Mouse (Mus musculus) lung, postnatal 4 days (tissue): ENCODE data around the gene Kdm5c.
"Not testable (repeated sequence)": the region's sequence is repeated elsewhere in the genome, so short reads cannot be mapped to it uniquely, and the experiment has no call there.

Experiments used
- DNase-seq, 2 experiments: peaks; one replicate each; pipeline ENCODE4 v3.0.0; 2021

Kdm5c gene

DNA sequence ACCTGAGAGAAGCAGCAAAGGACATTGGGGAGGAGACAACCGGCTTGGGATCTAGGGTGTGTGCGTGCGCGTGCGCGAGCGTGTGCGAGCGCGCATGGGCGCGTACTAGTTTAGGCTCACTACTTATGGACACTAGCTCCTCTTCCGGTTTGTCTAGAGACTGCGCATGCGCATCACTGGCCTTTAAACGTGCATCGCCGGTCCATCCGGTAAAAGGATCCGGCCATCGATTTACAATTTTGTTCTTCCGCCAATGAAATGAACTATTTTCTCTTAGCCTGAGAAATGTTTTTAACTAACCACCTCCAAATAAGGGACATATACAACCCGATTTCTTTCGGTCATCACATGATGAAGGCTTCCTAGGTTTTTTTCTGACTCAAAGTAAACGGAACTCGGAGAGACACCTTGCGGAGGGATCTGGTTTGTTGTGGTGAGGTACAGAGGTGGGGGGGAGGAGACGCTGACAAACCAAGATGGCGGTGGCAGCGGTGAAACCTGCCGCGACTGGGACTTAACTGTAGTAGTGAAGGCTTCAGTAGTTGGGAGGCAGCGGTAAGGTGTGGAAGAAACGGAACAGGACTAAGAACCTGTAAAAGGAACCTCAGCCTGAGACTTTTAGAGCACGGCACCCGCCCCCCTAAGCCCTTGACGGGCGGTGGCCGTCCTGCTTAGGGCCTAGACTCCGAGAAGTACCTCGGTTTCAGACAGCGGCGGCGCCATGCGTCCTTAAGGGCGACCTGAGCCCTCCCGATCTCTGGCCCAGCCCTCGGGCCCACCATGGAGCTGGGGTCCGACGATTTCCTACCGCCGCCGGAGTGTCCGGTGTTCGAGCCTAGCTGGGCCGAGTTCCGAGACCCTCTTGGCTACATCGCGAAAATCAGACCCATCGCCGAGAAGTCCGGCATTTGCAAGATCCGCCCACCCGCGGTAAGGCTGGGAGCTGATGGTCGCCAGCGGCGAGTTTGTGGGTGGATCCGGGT is at the start of gene Kdm5c:
Kdm5c (plus strand) TSS at position 240 of the 983 bp plus-strand sequence.
- DNase-seq = peak; percentile 97

DNA sequence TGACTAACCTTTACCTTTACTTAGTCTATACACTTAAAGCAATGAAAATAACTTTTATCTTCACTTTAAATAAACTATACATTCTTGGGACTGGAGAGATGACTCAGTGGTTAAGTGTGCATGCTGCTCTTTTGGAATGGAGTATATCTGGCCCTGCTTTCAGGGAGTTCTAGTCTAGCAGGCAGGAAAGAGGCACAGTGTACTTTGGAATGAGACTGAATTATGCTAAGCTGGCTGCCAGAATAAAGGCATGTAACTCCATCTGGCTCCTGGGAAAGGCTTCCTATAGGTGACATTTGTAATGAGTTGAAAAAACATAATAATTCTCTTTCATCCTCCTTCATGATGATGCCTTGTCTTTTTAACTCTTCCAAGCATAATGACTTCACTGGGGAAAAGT is 45.7 kb upstream of the Kdm5c start:
- DNase-seq = no peak

DNA sequence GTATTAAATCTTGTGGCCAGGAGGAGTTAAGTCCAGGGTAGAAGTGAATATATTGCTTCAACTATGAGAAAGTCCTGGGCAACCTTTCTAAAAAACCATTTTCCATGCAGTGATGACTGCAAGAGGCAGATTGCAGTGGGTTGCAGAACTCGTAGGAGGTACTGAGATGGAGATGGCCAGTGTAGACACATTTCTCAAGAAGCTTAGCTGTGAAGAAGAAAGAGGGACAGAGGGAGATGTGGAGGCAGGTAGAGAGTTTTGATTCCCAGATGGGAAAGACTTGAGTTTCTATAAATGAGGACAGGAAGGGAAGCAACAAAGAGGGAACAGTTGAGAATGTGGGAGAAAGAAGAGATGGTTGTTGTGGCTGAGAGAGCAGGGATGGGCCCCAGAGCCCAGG is 41.6 kb upstream of the Kdm5c start:
- no peak for DNase-seq

DNA sequence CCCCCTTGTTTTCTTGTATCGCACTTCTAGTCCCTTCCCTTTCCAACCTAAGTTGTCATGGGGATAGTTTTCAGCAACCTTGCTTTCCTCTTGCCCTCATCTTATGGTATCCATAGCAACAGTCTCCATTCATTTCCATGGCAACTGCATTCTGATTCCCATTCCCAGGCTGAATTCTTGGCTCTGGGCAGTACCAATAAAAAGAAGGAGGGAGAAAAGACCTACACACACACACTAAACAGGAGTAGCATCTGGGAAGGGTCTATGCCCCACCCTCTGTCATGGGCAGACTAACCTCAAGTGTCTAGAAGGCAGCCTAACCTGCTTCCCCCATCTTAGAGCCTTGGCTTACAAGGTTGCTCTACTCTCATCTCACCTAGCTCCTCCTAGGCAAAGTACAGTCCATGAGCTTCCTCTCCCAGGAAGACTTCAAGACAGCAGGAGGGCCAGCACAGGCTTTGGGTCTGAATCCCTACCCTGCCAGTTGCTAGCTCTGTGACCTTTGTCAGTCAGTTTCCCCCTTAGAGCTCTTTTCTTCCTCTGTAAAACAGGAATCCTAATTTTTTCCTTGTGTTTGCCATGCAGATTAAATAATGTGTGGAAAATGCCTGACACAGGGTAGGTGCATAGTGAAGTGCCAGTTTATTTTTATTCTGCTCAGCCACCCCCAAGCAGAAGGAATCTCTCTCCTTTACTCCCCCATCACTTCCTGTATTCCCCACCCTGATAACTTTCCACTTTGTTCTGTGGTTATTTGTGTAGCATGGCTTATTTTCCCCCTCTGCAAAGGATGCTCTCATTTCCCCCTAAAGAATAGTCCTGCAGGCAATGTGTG is 34.8 kb upstream of the Kdm5c start:
- DNase-seq = no peak

DNA sequence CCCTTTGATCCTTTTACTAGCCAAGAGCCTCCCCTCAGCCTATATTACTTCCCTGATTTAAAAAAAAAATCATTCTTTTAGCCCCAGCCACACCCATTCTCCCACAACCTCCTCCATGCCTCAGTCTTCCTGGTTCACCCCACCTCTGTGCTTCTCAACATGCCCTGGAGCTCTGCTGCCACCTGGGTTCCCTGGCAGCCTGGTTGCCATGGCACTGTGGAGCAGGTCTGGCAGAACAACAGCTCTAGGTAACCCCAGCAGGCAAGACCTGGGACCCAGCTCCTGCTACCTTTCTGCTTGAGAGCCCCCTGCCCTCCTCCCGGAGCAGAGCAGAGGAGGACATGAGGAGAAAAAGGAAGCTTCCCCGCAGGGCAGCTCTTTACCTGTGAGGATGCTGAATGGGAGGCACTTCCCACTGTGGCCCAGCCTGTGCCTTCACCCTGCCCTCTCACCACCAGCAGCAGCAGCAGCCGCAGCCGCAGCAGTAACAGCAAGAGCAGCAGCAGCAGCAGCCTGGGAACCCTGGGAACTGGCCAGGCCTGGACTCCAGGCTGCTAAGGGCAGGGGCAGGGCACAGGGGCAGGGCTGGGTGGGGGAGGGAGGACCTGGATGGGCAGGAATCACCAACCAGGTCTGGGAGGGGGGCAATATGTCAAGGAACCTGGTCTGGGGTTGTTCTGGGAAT is 30.9 kb upstream of the Kdm5c start:
- DNase-seq = no peak

DNA sequence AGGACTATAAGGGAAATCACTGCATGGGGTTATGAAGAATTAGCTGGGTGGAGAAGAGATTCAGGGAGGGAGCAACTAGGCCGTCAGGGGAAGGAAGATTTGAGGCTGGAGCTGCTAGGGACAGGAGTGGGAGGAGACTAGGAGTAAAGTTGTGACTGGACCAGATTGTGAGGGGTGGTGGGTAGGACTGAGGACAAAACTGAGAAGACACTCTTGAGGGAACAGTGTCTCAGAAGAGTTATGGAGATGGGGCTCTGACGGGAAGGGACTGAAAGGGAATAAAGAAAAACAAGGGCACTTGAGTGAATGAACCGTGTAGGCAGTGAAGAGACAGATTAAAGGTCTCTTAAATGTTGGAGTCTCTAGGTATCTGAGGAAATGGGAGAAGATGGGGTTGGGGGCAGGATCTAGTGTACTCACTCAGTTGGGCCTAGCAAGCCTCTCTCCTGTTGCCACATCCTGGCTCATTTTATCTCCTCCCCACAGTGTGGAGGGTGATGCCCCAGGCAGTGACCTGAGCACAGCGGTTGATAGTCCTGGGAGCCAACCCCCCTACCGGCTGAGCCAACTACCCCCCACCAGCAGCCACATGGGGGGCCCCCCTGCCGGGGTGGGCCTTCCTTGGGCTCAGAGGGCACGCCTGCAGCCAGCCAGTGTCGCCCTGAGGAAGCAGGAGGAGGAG is 30.3 kb upstream of the Kdm5c start:
- DNase-seq = no peak

DNA sequence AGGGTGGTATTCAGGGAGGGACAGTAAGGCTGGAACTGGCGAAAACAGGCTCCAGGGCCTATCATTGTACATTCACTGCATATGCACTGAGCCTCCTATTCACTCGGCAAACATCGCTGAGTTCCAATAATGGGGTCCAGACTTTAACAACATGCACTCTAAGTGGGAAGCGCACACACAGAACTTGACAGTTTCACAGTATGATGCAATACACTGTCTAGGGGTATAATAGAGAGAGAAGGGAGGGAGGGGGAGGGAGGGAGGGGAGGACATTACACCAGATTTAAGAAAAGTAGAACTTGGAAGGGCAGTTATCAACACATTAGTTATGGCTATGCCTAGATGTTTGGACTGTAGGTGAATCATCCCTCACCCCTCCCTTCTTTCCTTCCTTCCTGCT is 29.6 kb upstream of the Kdm5c start:
- DNase-seq = no peak

DNA sequence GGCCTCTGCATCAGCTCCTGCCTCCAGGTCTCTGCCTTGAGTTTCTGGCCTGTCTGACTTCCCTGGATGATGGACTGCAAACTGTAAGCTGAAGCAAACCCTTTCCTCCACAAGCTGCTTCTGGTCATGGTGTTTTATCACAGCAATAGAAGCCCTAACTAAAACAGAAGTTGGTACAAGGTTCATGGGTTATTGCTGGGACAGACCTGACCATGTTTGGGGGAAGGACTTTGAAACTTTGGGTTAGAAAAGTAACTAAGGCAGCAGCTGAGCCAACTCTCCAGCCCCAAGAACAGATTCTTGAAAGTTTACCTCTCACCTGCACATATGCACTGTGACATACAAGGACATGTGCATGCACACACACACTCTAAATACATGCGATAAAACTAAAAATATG is 27.3 kb upstream of the Kdm5c start:
- no peak for DNase-seq

DNA sequence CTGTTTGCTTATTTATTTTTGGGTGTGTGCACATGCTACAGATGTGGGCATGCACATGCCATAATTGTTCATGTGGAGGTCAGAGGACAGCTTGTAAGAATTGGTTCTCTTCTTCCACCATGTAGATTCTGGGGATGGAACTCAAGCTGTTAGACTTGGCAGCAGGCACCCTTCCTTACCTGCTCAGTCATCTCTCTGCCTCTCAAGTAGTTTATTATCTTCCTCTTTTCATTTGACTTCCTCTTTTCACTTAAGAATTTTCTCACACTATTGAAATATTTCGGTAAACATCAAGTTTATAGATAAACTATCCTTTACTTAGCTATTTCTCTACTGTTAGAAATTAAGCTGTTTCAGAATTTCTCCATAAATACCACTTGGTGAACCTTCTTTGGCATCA is 18.1 kb upstream of the Kdm5c start:
- DNase-seq = no peak

DNA sequence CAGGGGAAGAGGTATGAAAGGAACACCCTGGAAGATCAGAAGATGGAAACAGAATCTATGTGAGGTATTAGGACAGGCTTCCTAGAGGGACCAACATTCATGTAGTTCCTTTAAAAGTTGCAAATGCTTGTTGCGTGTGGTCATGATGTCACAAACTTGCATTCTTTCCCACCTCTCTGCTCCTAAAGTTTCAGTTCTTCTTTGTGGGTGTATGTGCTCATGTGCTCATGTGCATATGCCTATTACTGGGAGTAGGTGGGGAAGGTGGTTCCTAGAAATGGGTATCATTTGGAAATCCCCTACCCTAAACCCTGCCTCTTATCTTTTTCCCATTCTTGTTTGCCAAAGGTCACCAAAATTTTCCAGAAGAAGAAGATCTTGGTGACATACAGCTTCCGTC is 14.3 kb upstream of the Kdm5c start:
- no peak for DNase-seq

DNA sequence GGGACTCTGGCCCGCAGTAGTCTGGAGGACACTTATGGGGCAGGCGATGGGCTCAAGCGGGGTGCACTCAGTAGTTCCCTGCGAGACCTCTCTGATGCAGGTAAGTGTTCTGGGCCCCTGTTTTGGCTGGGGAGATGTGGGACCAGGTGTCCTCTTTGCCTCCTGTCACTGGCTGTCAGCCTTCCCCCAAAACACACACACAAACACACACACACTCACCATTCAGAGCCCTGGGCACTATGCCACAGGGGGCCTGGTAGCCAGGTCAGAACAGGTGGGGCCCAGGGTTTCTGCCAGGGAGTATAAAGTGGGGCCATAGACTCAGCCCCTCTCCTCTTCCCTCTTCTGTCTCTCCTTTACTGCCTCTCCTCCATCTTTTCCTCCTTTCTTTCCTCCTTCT is 11.1 kb upstream of the Kdm5c start:
- no peak for DNase-seq

DNA sequence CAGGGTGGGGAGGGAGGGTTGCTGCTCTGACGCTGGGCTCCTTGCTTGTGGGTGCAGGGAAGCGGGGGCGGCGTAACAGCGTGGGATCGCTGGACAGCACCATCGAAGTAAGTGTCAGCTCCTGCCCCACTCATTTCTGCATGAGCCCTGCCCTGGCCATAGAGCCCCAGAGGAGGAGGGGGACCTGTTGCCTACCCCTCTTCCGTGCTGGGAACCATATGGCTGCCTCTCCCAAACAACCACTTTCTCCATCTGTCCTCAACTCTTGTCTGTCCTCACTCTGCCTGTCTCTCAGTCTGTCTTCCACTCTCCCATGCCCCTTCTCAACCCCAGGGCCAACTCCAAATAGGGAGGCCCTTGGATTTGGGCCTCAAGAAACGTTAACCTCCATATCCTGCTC is 10.6 kb upstream of the Kdm5c start:
- no peak for DNase-seq

DNA sequence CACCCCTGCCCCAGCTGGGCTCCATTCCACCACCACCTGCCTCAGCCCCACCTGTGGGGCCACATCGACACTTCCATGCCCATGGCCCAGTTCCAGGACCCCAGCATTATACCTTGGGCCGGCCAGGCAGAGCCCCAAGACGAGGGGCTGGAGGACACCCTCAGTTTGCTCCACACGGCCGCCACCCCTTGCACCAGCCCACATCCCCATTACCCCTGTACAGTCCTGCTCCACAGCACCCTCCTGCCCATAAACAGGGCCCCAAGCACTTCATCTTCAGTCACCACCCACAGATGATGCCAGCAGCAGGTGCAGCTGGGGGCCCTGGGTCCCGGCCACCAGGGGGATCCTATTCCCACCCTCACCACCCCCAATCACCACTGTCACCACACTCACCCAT is 9.5 kb upstream of the Kdm5c start:
- DNase-seq = no peak

DNA sequence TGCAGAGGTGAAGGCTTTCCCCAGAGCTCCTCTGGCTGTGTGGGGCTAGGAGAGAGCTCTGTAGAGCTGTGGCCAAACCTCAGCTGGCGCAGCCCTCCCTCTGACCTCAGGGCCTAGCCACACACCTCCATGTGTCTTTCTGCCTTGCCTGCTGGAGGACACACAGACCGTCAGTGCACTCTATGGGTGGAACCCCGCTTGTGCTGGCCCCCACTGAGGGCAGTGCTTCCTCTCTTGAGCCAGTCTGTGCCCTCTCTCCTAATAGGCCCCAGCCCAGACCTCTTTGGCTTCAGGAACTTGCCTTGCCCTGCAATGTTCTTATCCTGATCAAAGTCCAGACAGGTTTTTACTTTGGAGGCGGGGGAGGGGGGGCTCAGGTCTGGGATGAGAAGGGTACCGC is 8.5 kb upstream of the Kdm5c start:
- no peak for DNase-seq

DNA sequence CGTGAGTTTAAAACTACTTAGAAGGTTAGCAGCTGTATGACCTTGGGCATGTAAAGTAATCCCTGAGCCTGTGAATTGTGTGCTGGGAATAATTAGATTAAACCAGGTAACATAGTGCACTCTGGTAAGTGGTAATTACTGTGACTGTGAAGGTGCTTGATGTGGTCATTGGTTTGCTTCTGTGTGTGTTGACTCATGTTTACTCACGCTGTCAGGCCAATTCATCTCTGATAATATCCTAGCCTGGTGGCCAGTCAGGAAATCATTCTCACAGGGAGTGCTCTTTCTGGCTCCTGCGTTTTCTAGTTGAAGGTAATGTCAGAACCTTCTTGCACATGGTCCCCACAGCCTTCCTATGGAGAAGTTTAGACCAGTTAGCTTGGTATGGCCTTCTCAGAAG is 1.3 kb downstream of the Kdm5c start:
- DNase-seq = no peak

DNA sequence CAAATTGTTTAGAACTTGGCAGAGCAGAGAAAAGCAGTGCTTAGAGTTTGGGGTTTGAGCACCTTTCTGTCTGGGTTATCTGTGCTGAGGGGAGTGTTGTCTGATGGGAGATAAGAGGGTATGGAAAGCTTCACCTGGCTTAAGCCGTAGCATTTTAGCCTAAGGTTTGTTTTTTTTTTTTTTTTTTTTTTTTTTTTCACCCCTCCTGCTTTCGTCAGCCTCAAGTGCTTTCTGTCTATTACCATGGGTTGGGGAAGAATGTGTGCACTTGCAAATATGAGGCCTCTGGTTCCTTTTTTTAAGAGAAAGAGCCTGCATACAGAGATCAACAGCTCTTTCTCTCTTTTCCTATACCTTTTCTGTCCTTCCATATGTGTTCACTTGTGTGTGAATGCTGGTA is 2.9 kb downstream of the Kdm5c start:
- DNase-seq = no peak

DNA sequence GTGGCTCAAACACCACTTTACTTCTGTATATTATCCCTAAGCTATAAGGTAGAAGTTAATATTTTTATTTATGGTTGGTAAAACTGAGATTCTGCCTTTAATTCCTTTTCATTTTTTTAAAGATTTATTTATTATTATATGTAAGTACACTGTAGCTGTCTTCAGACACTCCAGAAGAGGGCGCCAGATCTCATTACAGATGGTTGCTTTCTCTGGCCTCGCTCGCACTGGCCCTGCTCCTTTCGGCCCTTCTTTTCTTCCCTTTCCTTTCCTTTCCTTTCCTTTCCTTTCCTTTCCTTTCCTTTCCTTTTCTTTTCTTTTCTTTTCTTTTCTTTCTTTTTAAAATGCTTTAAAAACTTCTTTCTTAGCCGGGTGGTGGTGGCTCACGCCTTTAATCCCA is 10.3 kb downstream of the Kdm5c start:
- DNase-seq = not testable (repeated sequence)

DNA sequence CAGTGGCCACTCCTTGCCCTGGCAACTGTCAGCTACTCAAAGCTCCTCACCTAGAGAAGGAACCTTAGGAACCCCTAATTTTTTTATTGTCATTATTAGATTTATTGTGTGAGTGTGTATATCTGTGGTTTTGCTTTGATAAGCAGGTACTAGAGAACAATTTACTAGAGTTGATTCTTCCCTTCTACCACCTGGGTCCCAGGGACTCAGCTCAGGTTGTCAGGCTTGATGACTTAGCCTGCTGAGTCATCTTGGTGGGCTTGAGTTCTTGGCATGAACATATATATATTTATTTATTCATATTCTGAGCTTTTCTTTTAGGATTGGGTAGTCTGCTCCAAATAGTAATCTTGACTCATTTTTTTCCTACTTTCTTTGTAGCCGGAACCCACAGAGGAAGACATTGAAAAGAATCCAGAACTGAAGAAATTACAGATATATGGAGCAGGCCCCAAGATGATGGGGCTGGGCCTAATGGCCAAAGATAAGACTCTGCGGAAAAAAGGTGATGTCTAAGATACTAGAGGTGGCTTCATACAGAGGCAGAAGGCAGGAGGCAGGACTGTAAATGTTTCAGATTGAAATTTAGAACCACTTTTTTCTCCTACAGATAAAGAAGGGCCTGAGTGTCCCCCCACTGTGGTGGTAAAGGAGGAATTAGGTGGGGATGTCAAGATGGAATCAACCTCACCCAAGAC is 11.8 kb downstream of the Kdm5c start:
- no peak for DNase-seq

DNA sequence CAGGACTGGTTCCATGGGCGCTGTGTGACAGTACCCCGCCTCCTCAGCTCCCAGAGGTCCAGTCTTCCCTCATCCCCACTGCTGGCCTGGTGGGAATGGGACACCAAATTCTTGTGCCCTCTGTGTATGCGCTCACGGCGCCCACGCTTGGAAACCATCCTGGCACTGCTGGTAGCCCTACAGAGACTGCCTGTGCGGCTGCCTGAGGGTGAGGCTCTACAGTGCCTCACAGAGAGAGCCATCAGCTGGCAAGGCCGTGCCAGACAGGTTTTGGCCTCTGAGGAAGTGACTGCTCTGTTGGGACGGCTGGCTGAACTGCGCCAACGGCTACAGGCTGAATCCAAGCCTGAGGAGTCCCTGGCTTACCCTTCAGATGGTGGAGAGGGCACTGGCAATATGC is 38.4 kb downstream of the Kdm5c start:
- DNase-seq = no peak

DNA sequence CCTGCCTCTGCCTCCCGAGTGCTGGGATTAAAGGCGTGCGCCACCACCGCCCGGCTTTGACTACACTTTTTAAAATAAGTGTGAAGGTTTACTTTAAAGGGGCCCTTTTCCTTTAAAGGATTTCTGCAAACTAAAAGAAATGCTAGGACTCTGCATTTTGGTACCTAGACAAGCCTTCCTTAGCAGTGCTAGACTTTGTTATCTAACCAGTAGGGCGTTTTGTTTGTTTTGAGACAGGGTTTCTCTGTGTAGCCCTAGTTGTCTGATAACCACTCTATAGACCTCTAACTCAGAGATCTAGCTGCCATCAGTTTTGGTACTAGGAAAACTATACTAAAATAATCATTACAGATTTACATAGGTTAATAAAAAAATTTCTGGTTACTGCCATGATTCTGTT is 46.6 kb downstream of the Kdm5c start:
- DNase-seq = no peak

DNA sequence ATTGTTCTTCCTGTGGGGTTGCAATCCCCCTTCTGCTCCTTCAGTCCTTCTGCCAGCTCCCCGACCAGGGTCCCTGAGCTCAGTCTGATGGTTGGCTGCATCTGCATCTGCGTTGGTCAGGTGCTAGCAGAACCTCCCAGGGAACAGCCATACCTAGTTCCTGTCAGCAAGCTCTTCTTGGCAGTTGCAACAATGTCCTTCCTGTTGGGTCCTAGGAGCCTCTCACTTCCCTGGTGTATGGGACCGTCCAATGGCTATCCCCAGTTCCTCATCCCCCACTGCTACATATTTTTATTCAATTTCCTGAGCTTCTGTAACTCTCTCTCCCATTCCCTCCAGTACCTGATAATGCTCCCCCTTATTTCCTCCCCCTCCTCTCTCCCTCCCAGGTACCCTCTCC is 51.9 kb downstream of the Kdm5c start:
- no peak for DNase-seq

DNA sequence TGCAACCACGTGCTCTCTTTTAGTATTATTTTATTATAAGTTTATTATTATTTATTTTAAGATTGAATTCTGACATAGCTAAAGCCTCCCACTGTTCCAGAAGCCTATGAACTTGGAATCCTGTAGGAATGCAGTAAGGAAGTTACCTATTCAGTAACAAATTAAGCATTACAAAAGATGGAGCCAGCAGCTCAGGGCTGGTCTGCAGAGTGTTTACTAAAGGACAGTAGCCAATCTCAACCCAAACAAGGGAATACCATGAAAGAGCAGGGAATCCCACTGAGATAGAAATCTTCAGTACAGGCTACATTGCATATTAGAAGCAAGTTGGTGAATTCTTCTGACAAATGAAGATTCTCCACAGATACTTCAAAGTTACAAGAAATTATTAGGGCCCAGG is 54.2 kb downstream of the Kdm5c start:
- not testable (repeated sequence) for DNase-seq
